Mouse (Mus musculus) stomach, postnatal 0 days (tissue): Measurements from ENCODE around the gene Gm32742.

Source experiments
- CTCF ChIP-seq: IDR thresholded peaks from 2 replicates; pipeline ENCODE4 v1.5.1; 2016; ENCODE audit warnings: antibody characterized with exemption, low read depth, mild to moderate bottlenecking, moderate library complexity
- EP300 ChIP-seq: optimal IDR thresholded peaks from 2 replicates; pipeline ENCODE3; 2016; ENCODE audit warnings: antibody characterized with exemption

- TF ChIP-seq EP300 (no peak), CTCF (no peak)
Measured at GRCm38 (mm10) chr9:51174890-51175464, 9.7 kb upstream of the Gm32742 start.
